Mouse (Mus musculus) embryonic facial prominence, embryonic 10.5 days (tissue): ENCODE measurements at regions not wholly inside any gene's neighbourhood (a gene's known extent, or its start where the extent isn't known, plus 50 kb on each side); places are given as distances from the start of the nearest gene placed in this dataset.

ENCODE experiments used
- DNase-seq: peaks from one replicate; pipeline ENCODE4 v3.0.0-alpha.2; 2017; ENCODE audit warnings: low spot score
- H3K27ac ChIP-seq: fragments of 300-500 bp; sonication (generic); replicated peaks from 2 replicates; pipeline ENCODE4 v1.5.1; 2016; ENCODE audit warnings: mild to moderate bottlenecking
- H3K27me3 ChIP-seq: fragments of 300-500 bp; sonication (generic); replicated peaks from 2 replicates; pipeline ENCODE4 v1.6.1; 2016; ENCODE audit warnings: low read depth, mild to moderate bottlenecking; ENCODE audit not compliant: poor library complexity, severe bottlenecking
- H3K36me3 ChIP-seq: fragments of 300-500 bp; sonication (generic); replicated peaks from 2 replicates; pipeline ENCODE4 v1.6.1; 2016; ENCODE audit warnings: mild to moderate bottlenecking, moderate library complexity
- H3K4me1 ChIP-seq: fragments of 300-500 bp; sonication (generic); 2 replicates; pipeline ENCODE4 v1.6.1; 2016
- H3K4me3 ChIP-seq: fragments of 300-500 bp; sonication (generic); 2 replicates; pipeline ENCODE4 v1.5.1; 2016; ENCODE audit warnings: mild to moderate bottlenecking, moderate library complexity
- H3K9me3 ChIP-seq: fragments of 300-500 bp; sonication (generic); 2 replicates; pipeline ENCODE4 v1.6.1; 2016; ENCODE audit warnings: mild to moderate bottlenecking
- WGBS: fragments of 180-500 bp; shearing (Covaris S2); methylation state at CpG from one replicate; pipeline ENCODE4 v1.1.7; 2016; 5-methylcytosine and 5-hydroxymethylcytosine counted together

DNA sequence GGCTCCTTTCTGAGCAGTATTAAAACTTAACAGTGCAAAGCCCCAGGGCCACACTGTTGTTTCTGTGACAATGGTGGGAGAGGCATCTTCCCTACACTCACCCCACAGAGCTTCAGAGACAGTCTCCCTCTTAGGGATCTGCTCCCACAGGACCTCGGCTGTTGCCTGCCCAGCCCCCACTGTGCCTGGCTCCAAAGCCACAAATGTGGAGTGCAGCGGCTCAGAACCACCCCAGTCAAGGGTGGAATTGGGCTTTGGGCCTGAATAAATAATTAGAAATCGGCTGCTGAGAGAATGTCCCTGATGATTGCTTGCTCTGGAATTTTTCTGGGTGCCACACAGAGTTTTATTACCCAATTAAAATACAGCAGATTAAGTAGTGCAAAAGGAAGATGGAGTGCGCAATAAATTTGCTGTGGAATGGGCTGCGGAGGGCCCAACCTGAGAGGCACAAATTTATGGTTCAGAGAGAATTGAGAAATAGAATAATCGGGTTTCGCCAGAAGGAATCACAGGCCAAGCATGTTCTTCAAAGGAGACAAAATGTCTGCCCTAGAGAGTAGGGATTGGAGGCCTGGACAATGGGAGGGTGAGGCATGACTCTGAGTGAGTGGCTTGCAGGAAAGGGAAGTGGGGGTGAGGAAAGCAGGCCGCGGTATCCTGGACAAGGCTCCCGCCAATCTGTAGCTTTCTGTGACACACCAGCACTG lies 56.4 kb downstream of the Cd24a start:
- no peaks in the 10 kb centered on the region for H3K36me3 ChIP-seq
- no peak overlapping the region for H3K4me3 ChIP-seq
- H3K27ac ChIP-seq = no peak overlapping the region
- H3K27me3 ChIP-seq = no peaks in the 10 kb centered on the region
- DNase-seq = no peak
- 85% methylated on average over 10 of the region's 10 CpGs for WGBS
- H3K4me1 ChIP-seq = peaks cover 5% of the 10 kb centered on the region
- H3K9me3 ChIP-seq = no peaks in the 10 kb centered on the region

DNA sequence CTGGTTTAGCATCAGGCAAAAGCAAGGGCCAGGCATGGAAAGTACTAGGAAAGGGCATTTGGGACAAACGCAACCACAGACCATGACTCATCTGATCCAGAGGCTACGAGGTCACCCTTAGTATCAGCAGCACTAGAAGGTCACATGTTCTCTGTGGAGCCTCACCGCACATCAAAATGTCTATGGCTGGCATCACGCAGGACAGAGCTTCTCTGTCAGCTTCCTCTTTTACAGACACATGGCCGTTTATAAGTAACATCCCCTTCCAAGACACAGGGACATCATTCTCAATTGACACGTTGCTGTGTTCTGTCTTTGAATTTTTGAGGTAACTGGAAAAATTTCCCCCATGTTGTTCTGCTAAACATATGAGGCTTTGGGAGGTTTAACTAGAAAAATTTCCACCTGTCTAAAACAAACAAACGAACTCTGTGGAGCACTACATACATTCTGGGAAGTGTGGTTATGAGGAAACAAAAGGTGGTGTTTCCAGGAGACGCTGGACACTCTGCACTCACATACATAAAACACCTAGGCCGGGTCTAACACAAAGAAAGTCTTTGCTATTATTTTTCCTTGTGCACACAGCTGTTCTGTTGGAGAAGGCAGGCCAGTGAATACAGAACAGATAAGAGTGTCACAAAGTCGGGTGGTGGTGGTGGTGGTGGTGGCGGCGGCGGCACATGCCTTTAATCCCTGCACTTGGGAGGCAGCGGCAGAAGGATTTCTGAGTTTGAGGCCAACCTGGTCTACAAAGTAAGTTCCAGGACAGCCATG lies 63.3 kb downstream of the Cd24a start:
- DNase-seq = no peak
- no peak overlapping the region for H3K4me3 ChIP-seq
- no peaks in the 10 kb centered on the region for H3K27me3 ChIP-seq
- no peaks in the 10 kb centered on the region for H3K4me1 ChIP-seq
- no peaks in the 10 kb centered on the region for H3K36me3 ChIP-seq
- no peaks in the 10 kb centered on the region for H3K9me3 ChIP-seq
- WGBS = 80% methylated on average over 14 of the region's 14 CpGs
- no peak overlapping the region for H3K27ac ChIP-seq

- Histone ChIP-seq H3K4me3 (no peak overlapping the region), H3K4me1 (peaks cover 10% of the 10 kb centered on the region; the same call in 1 of the 2 replicates), H3K9me3 (no peaks in the 10 kb centered on the region), H3K36me3 (no peaks in the 10 kb centered on the region), H3K27ac (no peak overlapping the region), H3K27me3 (no peaks in the 10 kb centered on the region)
- DNase-seq = no peak
- 72% methylated on average over 4 of the region's 4 CpGs for WGBS
Observed at GRCm38 (mm10) chr10:43646326-43646725, 68.2 kb downstream of the Cd24a start.

DNA sequence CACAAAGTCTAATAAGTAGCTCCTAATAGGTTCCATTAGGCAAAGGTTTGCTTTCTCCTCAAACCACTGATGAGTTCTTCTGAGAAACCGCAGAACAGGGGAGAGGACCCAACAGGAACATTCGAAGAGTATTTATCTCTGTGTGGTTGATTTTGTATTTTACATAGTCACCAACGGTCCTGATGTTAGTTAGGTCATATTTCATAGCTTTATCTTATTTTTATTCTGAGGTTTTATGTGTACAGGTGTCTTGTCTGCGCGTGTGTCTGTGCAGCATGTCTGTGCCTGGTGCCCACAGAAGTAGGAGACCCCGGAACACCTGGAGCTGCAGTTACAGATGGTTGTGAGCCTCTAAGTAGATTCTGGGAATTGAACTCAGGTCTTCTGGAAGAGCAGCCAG lies 68.9 kb downstream of the Cd24a start:
- Histone ChIP-seq H3K9me3 (no peaks in the 10 kb centered on the region), H3K4me1 (peaks cover 14% of the 10 kb centered on the region), H3K27me3 (no peaks in the 10 kb centered on the region), H3K4me3 (no peak overlapping the region), H3K27ac (no peak overlapping the region), H3K36me3 (no peaks in the 10 kb centered on the region)
- WGBS = 93% methylated on average over 6 of the region's 6 CpGs
- DNase-seq = no peak

GRCm38 (mm10) chr10:43648186-43648585 lies 70.1 kb downstream of the Cd24a start:
- Histone ChIP-seq H3K9me3 (0 out of 2 replicates have a peak, but pooled peaks cover 2% of the 10 kb centered on the region), H3K4me3 (no peak overlapping the region), H3K27me3 (no peaks in the 10 kb centered on the region), H3K27ac (no peak overlapping the region), H3K36me3 (no peaks in the 10 kb centered on the region), H3K4me1 (peaks cover 15% of the 10 kb centered on the region)
- DNase-seq = no peak
- WGBS = 68% methylated on average over 5 of the region's 5 CpGs

- Histone ChIP-seq H3K4me1 (peaks cover 15% of the 10 kb centered on the region), H3K27me3 (no peaks in the 10 kb centered on the region), H3K36me3 (no peaks in the 10 kb centered on the region), H3K27ac (no peak overlapping the region), H3K9me3 (0 out of 2 replicates have a peak, but pooled peaks cover 2% of the 10 kb centered on the region), H3K4me3 (no peak overlapping the region)
- DNase-seq = peak; percentile 28
- WGBS = 79% methylated on average over 6 of the region's 6 CpGs
Observed at GRCm38 (mm10) chr10:43648815-43649447, 70.8 kb downstream of the Cd24a start.

GRCm38 (mm10) chr10:43650449-43650848 lies 72.4 kb downstream of the Cd24a start:
- H3K27ac ChIP-seq = no peak overlapping the region
- H3K4me3 ChIP-seq = no peak overlapping the region
- 0 out of 2 replicates have a peak, but pooled peaks cover 2% of the 10 kb centered on the region for H3K9me3 ChIP-seq
- peaks cover 22% of the 10 kb centered on the region for H3K4me1 ChIP-seq
- no peaks in the 10 kb centered on the region for H3K36me3 ChIP-seq
- WGBS = 83% methylated on average over 1 of the region's 1 CpGs
- H3K27me3 ChIP-seq = no peaks in the 10 kb centered on the region
- no peak for DNase-seq

- Histone ChIP-seq H3K4me3 (no peak overlapping the region), H3K36me3 (no peaks in the 10 kb centered on the region), H3K4me1 (peaks cover 29% of the 10 kb centered on the region), H3K27me3 (no peaks in the 10 kb centered on the region), H3K27ac (no peak overlapping the region), H3K9me3 (0 out of 2 replicates have a peak, but pooled peaks cover 2% of the 10 kb centered on the region)
- DNase-seq = peak; percentile 26
- WGBS = 78% methylated on average over 5 of the region's 5 CpGs
Observed at GRCm38 (mm10) chr10:43651505-43651904, 73.4 kb downstream of the Cd24a start.

DNA sequence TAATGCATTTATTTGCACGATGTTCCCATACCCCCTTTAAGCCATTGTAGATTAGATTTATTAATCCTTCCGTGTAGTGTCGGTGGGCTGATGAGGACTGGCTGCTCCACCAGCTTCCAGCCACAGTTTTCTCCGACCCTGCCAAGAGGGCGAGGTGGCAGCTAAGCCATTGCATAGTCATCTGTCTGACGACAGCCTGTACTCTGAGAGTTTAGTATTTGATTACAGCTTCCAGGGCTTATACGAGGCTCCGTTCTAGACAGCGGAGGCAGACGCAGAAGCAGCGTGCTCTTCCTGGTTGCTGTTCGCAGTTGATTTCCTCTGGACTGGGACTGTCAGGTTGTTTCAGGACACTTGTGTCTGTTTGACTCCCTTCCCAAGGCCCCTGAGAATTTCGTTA lies 73.8 kb downstream of the Cd24a start:
- Histone ChIP-seq H3K9me3 (0 out of 2 replicates have a peak, but pooled peaks cover 2% of the 10 kb centered on the region), H3K27ac (no peak overlapping the region), H3K4me3 (no peak overlapping the region), H3K4me1 (peaks cover 29% of the 10 kb centered on the region), H3K27me3 (no peaks in the 10 kb centered on the region), H3K36me3 (no peaks in the 10 kb centered on the region)
- DNase-seq = no peak
- 86% methylated on average over 13 of the region's 13 CpGs for WGBS

GRCm38 (mm10) chr10:43655082-43655671 lies 77.1 kb downstream of the Cd24a start:
- WGBS = 72% methylated on average over 8 of the region's 8 CpGs
- Histone ChIP-seq H3K9me3 (0 out of 2 replicates have a peak, but pooled peaks cover 2% of the 10 kb centered on the region), H3K4me3 (no peak overlapping the region), H3K36me3 (no peaks in the 10 kb centered on the region), H3K4me1 (peaks cover 19% of the 10 kb centered on the region), H3K27ac (peak overlapping the region; percentile 40; the same call in 1 of the 2 replicates), H3K27me3 (no peaks in the 10 kb centered on the region)
- no peak for DNase-seq

- H3K36me3 ChIP-seq = no peaks in the 10 kb centered on the region
- H3K4me3 ChIP-seq = no peak overlapping the region
- H3K27me3 ChIP-seq = no peaks in the 10 kb centered on the region
- 52% methylated on average over 2 of the region's 2 CpGs for WGBS
- H3K27ac ChIP-seq = no peak overlapping the region
- no peak for DNase-seq
- peaks cover 19% of the 10 kb centered on the region for H3K4me1 ChIP-seq
- 0 out of 2 replicates have a peak, but pooled peaks cover 2% of the 10 kb centered on the region for H3K9me3 ChIP-seq
Observed at GRCm38 (mm10) chr10:43655680-43656079, 77.6 kb downstream of the Cd24a start.

DNA sequence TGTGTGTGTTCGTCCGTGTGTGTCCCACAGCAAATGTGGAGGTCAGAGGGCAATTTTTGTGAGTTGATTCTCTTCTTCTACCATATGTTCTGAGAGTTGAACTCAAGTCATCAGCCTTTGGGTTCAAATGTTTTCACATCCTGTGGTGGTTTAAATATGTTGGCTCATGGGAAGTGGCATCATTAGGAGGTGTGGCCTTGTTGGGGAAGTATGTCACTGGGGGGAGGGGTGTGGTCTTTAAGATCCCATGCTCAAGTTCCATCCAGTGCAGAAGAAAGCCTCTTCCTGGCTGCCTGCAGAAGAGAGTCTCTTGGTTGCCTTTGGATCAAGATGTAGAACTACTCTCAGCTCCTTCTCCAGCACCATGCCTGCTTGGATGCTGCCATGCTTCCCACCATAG lies 78.1 kb downstream of the Cd24a start:
- H3K27ac ChIP-seq = no peak overlapping the region
- no peaks in the 10 kb centered on the region for H3K27me3 ChIP-seq
- no peak for DNase-seq
- no peaks in the 10 kb centered on the region for H3K36me3 ChIP-seq
- H3K9me3 ChIP-seq = 0 out of 2 replicates have a peak, but pooled peaks cover 2% of the 10 kb centered on the region
- peaks cover 19% of the 10 kb centered on the region for H3K4me1 ChIP-seq
- no peak overlapping the region for H3K4me3 ChIP-seq
- WGBS = 85% methylated on average over 2 of the region's 2 CpGs
